Mouse (Mus musculus) limb, embryonic 12.5 days (tissue): ENCODE results near the gene Stau1. TPM values are rescaled to one million over a fixed set of nuclear protein-coding genes. Genes with fewer than 3 reads are reported as not detected.
A peak's percentile ranks its signal among the peaks of the same experiment; 100 is the strongest.

Source experiments
- ATAC-seq: fragments of 200-750 bp; cut with Nextera tagmentation; 2 replicates; pipeline ENCODE4 v1.8.0; 2017; ENCODE audit warnings: low read depth, moderate TSS enrichment; ENCODE audit not compliant: insufficient number of reproducible peaks, insufficient read depth, low FRiP score, low TSS enrichment
- H3K27ac ChIP-seq: fragments of 300-500 bp; sonication (generic); 2 replicates; pipeline ENCODE4 v1.5.1; 2016; ENCODE audit warnings: mild to moderate bottlenecking, moderate library complexity
- H3K27me3 ChIP-seq: fragments of 300-500 bp; sonication (generic); 2 replicates; pipeline ENCODE4 v1.6.1; 2016; ENCODE audit warnings: mild to moderate bottlenecking, moderate library complexity
- H3K36me3 ChIP-seq: fragments of 300-500 bp; sonication (generic); 2 replicates; pipeline ENCODE4 v1.6.1; 2016; ENCODE audit warnings: mild to moderate bottlenecking, moderate library complexity
- H3K4me1 ChIP-seq: fragments of 300-500 bp; sonication (generic); replicated peaks from 2 replicates; pipeline ENCODE4 v1.6.1; 2016
- H3K4me2 ChIP-seq: fragments of 300-500 bp; sonication (generic); 2 replicates; pipeline ENCODE4 v1.6.1; 2016; ENCODE audit warnings: mild to moderate bottlenecking, moderate library complexity
- H3K4me3 ChIP-seq: fragments of 300-500 bp; sonication (generic); replicated peaks from 2 replicates; pipeline ENCODE4 v1.5.1; 2016; ENCODE audit warnings: mild to moderate bottlenecking
- H3K9ac ChIP-seq: fragments of 300-500 bp; sonication (generic); replicated peaks from 2 replicates; pipeline ENCODE4 v1.6.1; 2016; ENCODE audit warnings: mild to moderate bottlenecking, moderate library complexity
- H3K9me3 ChIP-seq: fragments of 300-500 bp; sonication (generic); 2 replicates; pipeline ENCODE4 v1.6.1; 2016; ENCODE audit warnings: mild to moderate bottlenecking, moderate library complexity
- WGBS: fragments of 180-500 bp; shearing (Covaris S2); methylation state at CpG from one replicate; pipeline ENCODE4 v1.1.7; 2016; 5-methylcytosine and 5-hydroxymethylcytosine counted together
- polyA plus RNA-seq: library from polyadenylated mRNA; unstranded; fragments of >200 nt; fragmentation: Nextera tagmentation; extraction: Ambion mirVana; gene quantifications from 2 replicates; pipeline ENCODE4 v1.2.1, GENCODE M21; 2016

Gene Stau1
- 113 and 120 TPM in 2 replicates for polyA plus RNA-seq

DNA sequence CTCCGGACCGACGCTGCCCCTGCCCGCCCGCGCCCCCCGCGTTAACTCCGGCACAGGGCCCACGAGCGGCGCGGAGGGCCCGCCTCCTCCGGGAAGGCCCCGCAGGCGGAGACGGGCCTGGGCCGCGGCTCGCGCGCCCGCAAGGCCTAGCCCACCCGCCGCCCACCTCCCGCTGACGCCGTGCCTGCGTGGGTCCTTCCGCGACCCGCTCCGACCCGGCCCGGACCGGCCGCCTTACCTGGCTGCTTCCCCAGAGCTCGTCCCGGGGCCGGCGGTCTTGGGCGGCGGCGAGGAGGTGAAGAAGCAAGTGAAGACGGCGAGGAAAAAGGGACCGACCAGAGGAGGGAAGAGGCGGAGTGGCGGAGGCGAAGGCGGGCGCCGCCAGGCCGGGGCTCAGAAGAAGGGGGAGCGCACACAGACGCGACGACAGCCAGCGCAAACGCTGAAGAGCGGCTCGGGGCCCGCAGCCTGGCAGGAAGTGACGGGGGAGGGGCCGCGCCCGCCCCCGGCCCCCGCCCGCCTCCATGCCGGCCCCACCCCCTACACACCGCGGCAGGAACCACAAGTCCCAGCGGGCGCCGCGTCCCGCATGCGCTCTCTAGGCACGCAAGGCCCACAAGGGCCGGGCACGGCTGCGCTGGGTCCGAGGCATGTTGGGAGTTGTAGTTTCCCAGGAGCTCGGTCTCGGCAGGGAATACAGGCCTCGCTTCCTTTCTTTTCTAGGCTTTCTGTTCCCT, at the start of gene Stau1:
TSS of gene Stau1 (minus strand) at position 504 of the 737 bp plus-strand sequence.
- Histone ChIP-seq H3K4me1 (peaks cover 42% of the 10 kb centered on the region), H3K4me3 (peak within 1 kb of the TSS; percentile 100), H3K4me2 (peak within 1 kb of the TSS; percentile 98), H3K27me3 (no peaks in the 10 kb centered on the region), H3K36me3 (no peaks in the 10 kb centered on the region), H3K27ac (peak within 1 kb of the TSS; percentile 99), H3K9ac (peak within 1 kb of the TSS; percentile 98), H3K9me3 (no peaks in the 10 kb centered on the region)
- under 1% methylated on average over 87 of the region's 88 CpGs for WGBS
- peak; percentile 99 for ATAC-seq

DNA sequence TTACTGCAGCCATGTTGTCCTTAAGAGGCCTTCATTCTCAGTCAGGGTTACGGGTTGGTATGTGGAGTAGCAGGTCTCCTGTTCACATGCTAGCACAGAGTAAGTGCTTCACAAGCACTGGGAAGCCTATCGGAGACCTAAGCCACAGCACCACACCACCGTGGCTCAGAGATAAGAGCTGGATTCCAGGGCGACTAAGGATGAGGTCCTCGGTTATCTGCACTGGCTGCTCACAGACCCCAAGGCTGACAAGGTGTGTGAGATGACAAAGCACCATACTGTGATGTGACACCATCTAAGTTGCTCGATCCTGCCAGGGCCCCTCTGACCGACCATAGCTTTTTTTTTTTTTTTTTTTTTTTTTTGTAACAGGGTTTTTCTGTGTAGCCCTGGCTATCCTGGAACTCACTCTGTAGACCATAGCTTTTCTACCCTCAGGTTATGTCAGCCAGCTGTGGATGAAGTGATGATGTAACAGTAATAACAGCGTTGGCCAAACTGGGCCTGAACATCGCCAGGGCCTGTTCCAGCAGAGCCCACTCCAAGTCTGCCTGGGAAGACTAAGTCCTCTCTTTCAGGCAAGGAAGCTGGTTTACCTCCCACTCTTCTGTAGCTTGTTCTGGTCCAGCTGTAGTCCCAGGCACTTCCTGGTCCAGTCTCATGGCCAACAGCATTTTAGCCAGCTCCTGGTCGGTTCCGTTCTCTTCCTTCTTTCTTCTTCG, 47.5 kb upstream of the Stau1 start:
- H3K4me2 ChIP-seq, result no peak overlapping the region
- H3K27me3 ChIP-seq, result no peaks in the 10 kb centered on the region
- 90% methylated on average over 12 of the region's 12 CpGs for WGBS
- peaks cover 95% of the 10 kb centered on the region for H3K36me3 ChIP-seq
- H3K27ac ChIP-seq, result no peak overlapping the region
- no peak overlapping the region for H3K9ac ChIP-seq
- H3K4me3 ChIP-seq, result no peak overlapping the region
- H3K9me3 ChIP-seq, result no peaks in the 10 kb centered on the region
- no peaks in the 10 kb centered on the region for H3K4me1 ChIP-seq
- peak; percentile 63; the same call in 1 of the 2 replicates for ATAC-seq

DNA sequence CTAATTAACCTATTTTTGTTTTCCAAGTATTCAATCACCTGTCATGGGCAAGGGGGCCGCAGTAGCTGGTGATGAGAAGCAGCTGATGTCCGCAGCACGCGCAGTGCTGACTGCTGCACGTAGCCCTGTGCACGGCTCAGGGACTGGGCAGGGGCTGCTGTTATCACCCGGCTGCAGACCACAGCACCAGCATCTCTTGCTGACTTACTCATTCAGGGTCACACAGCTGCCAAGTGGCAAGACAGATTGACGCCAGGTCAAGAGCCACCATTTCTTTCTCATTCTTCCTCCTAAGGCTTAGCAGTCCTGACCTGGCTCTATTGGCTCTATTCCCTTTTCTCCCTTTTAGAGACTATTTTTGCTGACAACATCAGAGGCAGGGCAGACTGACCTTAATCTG, 43.3 kb upstream of the Stau1 start:
- H3K27me3 ChIP-seq, result no peaks in the 10 kb centered on the region
- no peak overlapping the region for H3K27ac ChIP-seq
- no peak overlapping the region for H3K4me3 ChIP-seq
- H3K36me3 ChIP-seq, result peaks cover 99% of the 10 kb centered on the region
- no peaks in the 10 kb centered on the region for H3K9me3 ChIP-seq
- no peak overlapping the region for H3K4me2 ChIP-seq
- no peak for ATAC-seq
- H3K4me1 ChIP-seq, result no peaks in the 10 kb centered on the region
- no peak overlapping the region for H3K9ac ChIP-seq
- 80% methylated on average over 8 of the region's 8 CpGs for WGBS

DNA sequence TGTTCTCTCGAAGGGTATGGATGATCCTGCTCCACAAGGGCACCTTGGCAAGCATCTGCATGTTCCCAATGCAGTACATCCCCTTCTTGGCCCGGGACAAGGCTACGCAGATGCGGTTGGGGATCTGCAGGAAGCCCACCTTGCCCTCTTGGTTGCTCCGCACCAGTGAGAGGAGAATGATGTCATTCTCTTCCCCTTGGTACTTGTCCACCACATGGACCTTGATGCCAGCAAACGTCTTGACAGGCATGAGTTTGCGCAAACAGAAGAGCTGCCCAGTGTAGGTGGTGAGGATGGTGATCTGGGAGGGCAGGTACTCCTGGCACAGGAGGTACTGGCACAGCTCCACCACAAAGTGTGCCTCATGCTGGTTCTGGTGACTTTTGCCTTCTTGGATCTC, 42.6 kb upstream of the Stau1 start:
- peaks cover 99% of the 10 kb centered on the region for H3K36me3 ChIP-seq
- no peak overlapping the region for H3K4me2 ChIP-seq
- no peak overlapping the region for H3K27ac ChIP-seq
- H3K9ac ChIP-seq, result no peak overlapping the region
- H3K27me3 ChIP-seq, result no peaks in the 10 kb centered on the region
- no peaks in the 10 kb centered on the region for H3K9me3 ChIP-seq
- ATAC-seq, result no peak
- WGBS, result 95% methylated on average over 7 of the region's 7 CpGs
- H3K4me1 ChIP-seq, result no peaks in the 10 kb centered on the region
- no peak overlapping the region for H3K4me3 ChIP-seq

DNA sequence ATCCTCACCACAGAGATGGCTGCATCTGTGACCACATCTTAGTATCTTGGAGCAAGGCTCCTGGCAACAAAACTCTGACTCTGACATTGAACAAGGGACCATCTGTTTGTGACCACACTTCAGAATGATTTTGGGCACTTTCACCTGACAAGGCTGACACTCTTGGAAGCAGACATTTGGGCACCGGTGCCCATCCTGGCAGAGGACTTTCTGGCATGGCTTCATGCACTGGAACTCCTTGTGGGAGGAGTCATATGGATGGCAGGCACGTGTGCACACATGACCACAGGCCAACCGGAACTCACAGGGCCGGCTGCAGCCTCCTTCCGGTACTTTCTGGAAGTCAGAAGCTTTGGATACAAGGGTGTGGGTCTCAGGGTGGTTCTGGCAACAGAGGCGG, 42.2 kb upstream of the Stau1 start:
- H3K27ac ChIP-seq, result no peak overlapping the region
- 91% methylated on average over 6 of the region's 6 CpGs for WGBS
- H3K27me3 ChIP-seq, result no peaks in the 10 kb centered on the region
- H3K4me3 ChIP-seq, result no peak overlapping the region
- no peak for ATAC-seq
- H3K36me3 ChIP-seq, result peaks cover 100% of the 10 kb centered on the region
- no peak overlapping the region for H3K4me2 ChIP-seq
- H3K9me3 ChIP-seq, result no peaks in the 10 kb centered on the region
- H3K4me1 ChIP-seq, result no peaks in the 10 kb centered on the region
- no peak overlapping the region for H3K9ac ChIP-seq

DNA sequence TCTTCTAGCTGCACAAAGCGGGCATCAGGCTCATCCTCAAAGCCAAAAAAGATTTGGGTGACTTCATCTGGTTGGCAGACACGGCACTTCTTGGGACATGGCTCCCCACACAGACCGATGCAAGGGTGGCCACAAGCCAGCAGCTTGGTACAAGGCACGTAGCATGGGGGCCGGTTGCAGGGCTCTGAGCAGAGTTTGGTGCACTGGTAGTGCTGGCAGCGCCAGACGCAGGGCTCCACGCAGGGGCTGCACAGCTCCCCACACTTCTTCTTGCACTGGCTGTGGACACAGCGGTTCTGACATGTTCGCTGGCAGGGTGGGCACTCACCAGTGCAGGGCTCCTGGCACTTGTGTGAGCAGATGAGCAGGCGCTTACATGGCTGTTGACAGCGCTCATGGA, 41.6 kb upstream of the Stau1 start:
- H3K4me1 ChIP-seq, result no peaks in the 10 kb centered on the region
- no peaks in the 10 kb centered on the region for H3K9me3 ChIP-seq
- H3K27ac ChIP-seq, result no peak overlapping the region
- H3K4me2 ChIP-seq, result no peak overlapping the region
- H3K9ac ChIP-seq, result no peak overlapping the region
- H3K4me3 ChIP-seq, result no peak overlapping the region
- H3K27me3 ChIP-seq, result no peaks in the 10 kb centered on the region
- peaks cover 99% of the 10 kb centered on the region for H3K36me3 ChIP-seq
- ATAC-seq, result no peak
- WGBS, result 96% methylated on average over 12 of the region's 12 CpGs

DNA sequence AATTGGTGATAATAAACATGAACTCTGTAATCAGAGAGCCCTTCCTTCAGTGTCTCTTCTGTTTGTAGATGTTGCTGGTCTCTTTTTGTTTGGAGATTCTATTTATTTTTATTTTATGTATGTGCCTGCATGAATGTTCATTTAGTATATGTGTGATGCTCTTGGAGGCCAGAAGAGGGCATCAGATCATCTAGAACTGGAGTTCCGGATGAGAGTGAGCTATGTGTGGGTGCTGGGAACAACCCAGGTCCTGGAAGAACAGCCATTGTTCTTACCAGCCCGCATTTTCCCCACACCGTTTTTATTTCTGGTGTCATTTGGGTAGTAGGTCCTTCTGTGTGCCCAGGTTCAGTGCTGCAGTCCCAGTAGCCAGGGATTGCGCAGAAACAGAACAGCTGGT, 34.4 kb upstream of the Stau1 start:
- Histone ChIP-seq H3K36me3 (peaks cover 99% of the 10 kb centered on the region), H3K27ac (no peak overlapping the region), H3K4me1 (no peaks in the 10 kb centered on the region), H3K4me2 (no peak overlapping the region), H3K9ac (no peak overlapping the region), H3K27me3 (no peaks in the 10 kb centered on the region), H3K4me3 (no peak overlapping the region), H3K9me3 (no peaks in the 10 kb centered on the region)
- no peak for ATAC-seq
- 92% methylated on average over 4 of the region's 4 CpGs for WGBS

DNA sequence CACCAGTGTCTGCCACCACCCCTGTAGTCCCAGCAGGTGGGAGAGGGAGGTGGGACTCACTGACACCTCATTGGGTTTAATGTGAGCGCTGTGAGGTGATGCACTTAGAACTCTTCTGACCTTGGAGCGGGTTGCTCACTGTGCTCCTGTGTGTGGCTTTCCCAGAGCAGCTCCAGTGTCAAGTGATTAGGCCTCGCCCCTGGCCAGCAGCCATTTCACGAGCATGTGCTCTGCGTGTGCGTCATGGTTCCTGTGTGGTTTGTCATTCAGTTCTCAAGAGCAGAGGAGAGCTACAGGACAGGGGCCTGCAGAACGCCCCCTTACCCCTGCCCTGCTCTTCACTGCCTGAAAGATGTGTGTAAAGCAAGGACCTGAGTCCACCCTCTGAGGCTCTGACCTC, 32.5 kb upstream of the Stau1 start:
- ATAC-seq, result no peak
- no peak overlapping the region for H3K4me2 ChIP-seq
- H3K36me3 ChIP-seq, result peaks cover 99% of the 10 kb centered on the region
- H3K27ac ChIP-seq, result no peak overlapping the region
- no peaks in the 10 kb centered on the region for H3K4me1 ChIP-seq
- H3K9ac ChIP-seq, result no peak overlapping the region
- H3K4me3 ChIP-seq, result no peak overlapping the region
- no peaks in the 10 kb centered on the region for H3K9me3 ChIP-seq
- no peaks in the 10 kb centered on the region for H3K27me3 ChIP-seq
- 97% methylated on average over 7 of the region's 7 CpGs for WGBS

DNA sequence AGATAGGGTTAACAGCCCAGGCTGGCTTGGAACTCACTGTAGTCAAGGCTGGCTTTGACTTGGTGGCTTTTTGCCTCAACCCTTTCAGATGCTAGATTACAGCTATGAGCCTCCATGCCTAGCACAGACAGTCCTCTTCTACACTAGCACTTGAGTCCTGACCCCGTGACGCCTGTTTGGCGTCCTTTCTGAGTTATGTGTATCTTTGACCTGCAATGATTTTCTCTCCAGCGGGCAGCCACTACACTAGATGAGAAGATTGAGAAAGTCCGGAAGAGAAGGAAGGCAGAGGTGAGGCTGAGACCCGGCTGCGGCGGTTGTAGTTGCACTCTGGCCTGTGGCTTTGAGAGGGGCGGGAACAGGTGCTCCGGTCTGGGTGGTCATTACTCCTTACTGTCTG, 23.3 kb upstream of the Stau1 start:
- Histone ChIP-seq H3K27me3 (no peaks in the 10 kb centered on the region), H3K36me3 (peaks cover 67% of the 10 kb centered on the region), H3K9me3 (no peaks in the 10 kb centered on the region), H3K4me3 (no peak overlapping the region), H3K4me1 (peaks cover 14% of the 10 kb centered on the region), H3K4me2 (no peak overlapping the region), H3K9ac (no peak overlapping the region), H3K27ac (no peak overlapping the region)
- 92% methylated on average over 10 of the region's 10 CpGs for WGBS
- no peak for ATAC-seq

DNA sequence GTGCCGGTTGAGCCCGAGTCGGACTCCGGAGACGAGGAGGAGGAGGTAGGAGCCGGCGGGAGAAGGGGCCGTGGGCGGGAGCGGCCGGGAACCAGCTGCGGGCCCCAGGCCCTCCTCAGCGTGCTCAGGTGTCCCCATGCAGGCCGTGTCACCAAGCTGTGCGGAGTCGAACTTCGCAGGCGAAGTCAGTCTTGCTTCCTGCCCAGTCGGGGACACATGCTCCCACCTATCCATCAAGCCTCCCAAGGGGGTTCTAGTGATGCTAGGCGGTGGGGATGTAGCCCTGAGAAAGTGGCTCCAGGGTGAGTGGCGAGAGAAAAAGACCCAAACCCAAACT, 19.3 kb upstream of the Stau1 start:
- H3K27ac ChIP-seq, result peak overlapping the region; percentile 78; the same call in 1 of the 2 replicates

DNA sequence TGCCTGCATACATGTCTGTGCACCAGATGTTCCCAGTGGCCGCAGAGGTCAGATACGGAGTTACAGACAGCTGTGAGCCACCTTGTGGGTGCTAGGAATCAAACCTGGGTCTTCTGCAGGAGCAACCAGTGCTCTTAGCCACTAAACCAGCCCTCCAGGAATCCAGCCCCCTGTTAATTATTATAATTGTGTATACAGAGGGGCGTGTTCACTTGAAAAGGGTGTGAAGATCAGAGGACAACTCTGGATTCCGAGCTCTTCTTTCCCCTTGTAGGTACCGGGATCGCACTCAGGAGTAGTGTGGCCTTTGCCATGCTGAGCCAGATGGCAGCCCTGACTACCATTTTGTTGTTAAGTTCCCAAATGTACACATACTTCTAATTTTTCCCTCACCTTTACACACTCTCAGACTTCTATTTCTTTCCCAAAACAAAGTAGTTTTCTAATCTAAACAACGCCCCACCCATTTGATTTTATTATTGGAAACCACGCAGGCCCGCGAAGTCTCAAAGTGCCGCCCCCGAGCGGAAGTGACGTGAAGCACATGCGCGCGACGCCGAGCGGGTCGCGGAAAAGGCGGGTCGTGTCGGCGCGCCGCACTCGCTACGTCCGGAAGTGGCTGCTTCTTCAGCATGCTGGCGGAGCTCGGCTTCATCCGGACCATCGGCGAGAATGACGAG, 18.7 kb upstream of the Stau1 start, which contains the start of gene Ddx27:
TSS of gene Ddx27 (plus strand) at position 492 of the 680 bp plus-strand sequence.
- peak; percentile 85 for ATAC-seq
- no peaks in the 10 kb centered on the region for H3K9me3 ChIP-seq
- peaks cover 14% of the 10 kb centered on the region for H3K4me1 ChIP-seq
- H3K4me3 ChIP-seq, result peak within 1 kb of the TSS; percentile 93
- peak within 1 kb of the TSS; percentile 78 for H3K27ac ChIP-seq
- 3% methylated on average over 37 of the region's 37 CpGs for WGBS
- H3K36me3 ChIP-seq, result peaks cover 24% of the 10 kb centered on the region
- H3K9ac ChIP-seq, result peak within 1 kb of the TSS; percentile 86
- 0 out of 2 replicates have a peak, but pooled peaks cover 3% of the 10 kb centered on the region for H3K27me3 ChIP-seq
- peak within 1 kb of the TSS; percentile 99 for H3K4me2 ChIP-seq

More for the DNA sequence above, 19.3 kb upstream of the Stau1 start:
- Histone ChIP-seq H3K9me3 (no peaks in the 10 kb centered on the region), H3K27me3 (no peaks in the 10 kb centered on the region), H3K9ac (peak overlapping the region; percentile 86), H3K4me1 (peaks cover 14% of the 10 kb centered on the region), H3K4me2 (peak overlapping the region; percentile 99), H3K36me3 (peaks cover 29% of the 10 kb centered on the region), H3K4me3 (peak overlapping the region; percentile 93)
- peak; percentile 21; the same call in 1 of the 2 replicates for ATAC-seq
- 0% methylated on average over 19 of the region's 21 CpGs for WGBS
